Mouse (Mus musculus) forebrain, embryonic 15.5 days (tissue): Measurements from ENCODE around the gene Gzmf. TPM values are rescaled to one million over a fixed set of nuclear protein-coding genes. Genes with fewer than 3 reads are reported as not detected.
"Not testable (repeated sequence)": the region's sequence is repeated elsewhere in the genome, so short reads cannot be mapped to it uniquely, and the experiment has no call there.

ENCODE experiments used
- ATAC-seq: fragments of 200-750 bp; cut with Nextera tagmentation; replicated peaks from 2 replicates; pipeline ENCODE4 v1.8.0; 2017; ENCODE audit warnings: mild to moderate bottlenecking, moderate TSS enrichment, moderate library complexity
- H3K27ac ChIP-seq: fragments of 300-500 bp; sonication (generic); replicated peaks from 2 replicates; pipeline ENCODE4 v1.5.1; 2015; ENCODE audit warnings: mild to moderate bottlenecking, inconsistent platforms
- H3K27me3 ChIP-seq: fragments of 300-500 bp; sonication (generic); 2 replicates; pipeline ENCODE4 v1.6.1; 2015; ENCODE audit warnings: inconsistent platforms
- H3K36me3 ChIP-seq: fragments of 300-500 bp; sonication (generic); 2 replicates; pipeline ENCODE4 v1.6.1; 2015; ENCODE audit warnings: mild to moderate bottlenecking, inconsistent platforms
- H3K4me1 ChIP-seq: fragments of 300-500 bp; sonication (generic); 2 replicates; pipeline ENCODE4 v1.6.1; 2015; ENCODE audit warnings: inconsistent platforms
- H3K4me2 ChIP-seq: fragments of 300-500 bp; sonication (generic); replicated peaks from 2 replicates; pipeline ENCODE4 v1.6.1; 2015; ENCODE audit warnings: mild to moderate bottlenecking, inconsistent platforms
- H3K4me3 ChIP-seq: fragments of 300-500 bp; sonication (generic); 2 replicates; pipeline ENCODE4 v1.5.1; 2015; ENCODE audit warnings: mild to moderate bottlenecking, inconsistent platforms
- H3K9ac ChIP-seq: fragments of 300-500 bp; sonication (generic); replicated peaks from 2 replicates; pipeline ENCODE4 v1.6.1; 2015; ENCODE audit warnings: mild to moderate bottlenecking, inconsistent platforms
- H3K9me3 ChIP-seq: fragments of 300-500 bp; sonication (generic); 2 replicates; pipeline ENCODE4 v1.6.1; 2016; ENCODE audit warnings: inconsistent platforms
- WGBS: fragments of 180-500 bp; shearing (Covaris S2); methylation state at CpG from one replicate; pipeline ENCODE4 v1.1.7; 2015; ENCODE audit warnings: mixed read lengths; 5-methylcytosine and 5-hydroxymethylcytosine counted together
- polyA plus RNA-seq: library from polyadenylated mRNA; unstranded; fragments of >200 nt; fragmentation: Nextera tagmentation; extraction: Ambion mirVana; gene quantifications from 2 replicates; pipeline ENCODE4 v1.2.1, GENCODE M21; 2015

Gzmf gene
- polyA plus RNA-seq, 1 experiment from 2014 or later: not detected

- Histone ChIP-seq H3K27me3 (no peaks in the 10 kb centered on the region), H3K9me3 (no peaks in the 10 kb centered on the region), H3K9ac (no peak overlapping the region), H3K27ac (no peak overlapping the region), H3K4me2 (no peak overlapping the region), H3K36me3 (no peaks in the 10 kb centered on the region), H3K4me1 (no peaks in the 10 kb centered on the region), H3K4me3 (no peak overlapping the region)
- WGBS: 77% methylated on average over 2 of the region's 2 CpGs
- ATAC-seq: no peak
Observed at GRCm38 (mm10) chr14:56162109-56162508, 49.1 kb downstream of the Gzmf start.

GRCm38 (mm10) chr14:56159479-56159878 lies 51.7 kb downstream of the Gzmf start, which contains the start of gene Gzmg:
TSS of gene Gzmg (minus strand) at chr14:56159579.
- H3K9me3 ChIP-seq, H3K4me1 ChIP-seq, H3K27ac ChIP-seq, H3K4me3 ChIP-seq, H3K9ac ChIP-seq, H3K36me3 ChIP-seq, H3K4me2 ChIP-seq, H3K27me3 ChIP-seq, ATAC-seq: not testable (repeated sequence)
- 90% methylated on average over 2 of the region's 2 CpGs for WGBS

GRCm38 (mm10) chr14:56155340-56155739 lies 55.9 kb downstream of the Gzmf start:
- H3K4me3 ChIP-seq: no peak overlapping the region

More at GRCm38 (mm10) chr14:56155340-56155739, 55.9 kb downstream of the Gzmf start:
- no peak for ATAC-seq
- no peaks in the 10 kb centered on the region for H3K27me3 ChIP-seq
- no peak overlapping the region for H3K27ac ChIP-seq
- H3K4me2 ChIP-seq: no peak overlapping the region
- WGBS: 70% methylated on average over 2 of the region's 2 CpGs
- no peak overlapping the region for H3K9ac ChIP-seq
- no peaks in the 10 kb centered on the region for H3K9me3 ChIP-seq
- H3K4me1 ChIP-seq: no peaks in the 10 kb centered on the region
- H3K36me3 ChIP-seq: no peaks in the 10 kb centered on the region

Other genes starting within 250 kb of the Gzmf start
- not detected in 2 replicates for gene Mcpt1, start 193.4 kb downstream of the Gzmf start, polyA plus RNA-seq
- gene Mcpt9, start 180.9 kb downstream of the Gzmf start, polyA plus RNA-seq: not detected in 2 replicates
- gene Mcpt2, start 169.4 kb downstream of the Gzmf start, polyA plus RNA-seq: not detected in 2 replicates
- gene Mcpt4, start 149.1 kb downstream of the Gzmf start, polyA plus RNA-seq: not detected in 2 replicates
- 0.18 and 0.23 TPM in 2 replicates for gene Mcpt8, start 126.1 kb downstream of the Gzmf start, polyA plus RNA-seq
- gene Ctsg, start 108.8 kb downstream of the Gzmf start, polyA plus RNA-seq: not detected in 2 replicates
- gene Gzme, start 90.8 kb downstream of the Gzmf start, polyA plus RNA-seq: not detected in 2 replicates
- not detected in 2 replicates for gene Gzmd, start 78.8 kb downstream of the Gzmf start, polyA plus RNA-seq
- gene Gzmg, start 51.8 kb downstream of the Gzmf start, polyA plus RNA-seq: not detected in 2 replicates
- gene Gzmn, start 36.8 kb downstream of the Gzmf start, polyA plus RNA-seq: not detected in 2 replicates
- not detected in 2 replicates for gene Gzmc, start 23.2 kb upstream of the Gzmf start, polyA plus RNA-seq
- gene Gzmb, start 50.8 kb upstream of the Gzmf start, polyA plus RNA-seq: not detected in 2 replicates
- 0.14 and 0.15 TPM in 2 replicates for gene Atp12a, start 153.7 kb upstream of the Gzmf start, polyA plus RNA-seq
- 0.52 and 0.70 TPM in 2 replicates for gene Rnf17, start 191.2 kb upstream of the Gzmf start, polyA plus RNA-seq